ENCODE assay signal across 13 mouse cellular contexts in genomic region chr9:121426451-121426850, GRCm38 (mm10).
DNase-seq lines count a peak whose midpoint lies in the region; ATAC-seq lines count a peak whose summit lies in the region.
"Had no signal": no experiment of that assay in that cellular context is flagged by ENCODE, and none has a peak within 500 bp of the region (broad histone marks: within the 10 kb centered on the region; RNA-seq: fewer than 3 reads in every experiment).

No protein-coding gene starts in this region.

- no peaks in the 10 kb centered on the region for H3K27me3 ChIP-seq in heart, embryonic 15.5 days
- H3K27me3 ChIP-seq in liver, embryonic 15.5 days, result no peaks in the 10 kb centered on the region
- H3K27me3 ChIP-seq in embryonic facial prominence, embryonic 10.5 days (replicated peaks; ENCODE audit: low read depth, poor library complexity, severe bottlenecking), result no peaks in the 10 kb centered on the region
- H3K27me3 ChIP-seq: CH12.LX; embryonic facial prominence, embryonic 15.5 days had no signal

- 0 out of 2 replicates have a peak overlapping the region, but pooled peaks have one; percentile 35 for H3K27ac ChIP-seq in heart, embryonic 15.5 days
- H3K27ac ChIP-seq in liver, embryonic 15.5 days (replicated peaks), result peak overlapping the region; percentile 95
- no peak overlapping the region for H3K27ac ChIP-seq in embryonic facial prominence, embryonic 10.5 days (replicated peaks)
- H3K27ac ChIP-seq: embryonic facial prominence, embryonic 15.5 days; gastrocnemius, adult 2 months had no signal

- intact Hi-C loops in left cerebral cortex, postnatal 4 days (cut with DNase I), result no loop called here

- H3K4me2 ChIP-seq in heart, embryonic 15.5 days, result no peak overlapping the region
- H3K4me2 ChIP-seq in liver, embryonic 15.5 days, result peak overlapping the region; percentile 69
- H3K4me2 ChIP-seq: embryonic facial prominence, embryonic 15.5 days had no signal

- no peaks in the 10 kb centered on the region for H3K36me3 ChIP-seq in heart, embryonic 15.5 days
- no peaks in the 10 kb centered on the region for H3K36me3 ChIP-seq in liver, embryonic 15.5 days (replicated peaks)
- no peaks in the 10 kb centered on the region for H3K36me3 ChIP-seq in embryonic facial prominence, embryonic 10.5 days (replicated peaks)
- H3K36me3 ChIP-seq: embryonic facial prominence, embryonic 15.5 days had no signal

- ATAC-seq in heart, embryonic 15.5 days (replicated peaks; ENCODE audit: insufficient number of reproducible peaks, insufficient read depth, low FRiP score, low read depth), result peak; percentile 41
- peak; percentile 53 for ATAC-seq in CD4-positive, CD25-positive, alpha-beta regulatory T cell, adult 4 months
- ATAC-seq in liver, embryonic 15.5 days (ENCODE audit: insufficient read depth), result peak; percentile 100

- H3K9me3 ChIP-seq in heart, embryonic 15.5 days (replicated peaks), result no peaks in the 10 kb centered on the region
- no peaks in the 10 kb centered on the region for H3K9me3 ChIP-seq in liver, embryonic 15.5 days (replicated peaks)
- no peaks in the 10 kb centered on the region for H3K9me3 ChIP-seq in embryonic facial prominence, embryonic 10.5 days
- H3K9me3 ChIP-seq: embryonic facial prominence, embryonic 15.5 days had no signal

- no peak overlapping the region for H3K9ac ChIP-seq in heart, embryonic 15.5 days
- peak overlapping the region; percentile 45 for H3K9ac ChIP-seq in liver, embryonic 15.5 days
- H3K9ac ChIP-seq: embryonic facial prominence, embryonic 15.5 days had no signal

- no peak overlapping the region for H3K4me3 ChIP-seq in heart, embryonic 15.5 days
- peak overlapping the region; percentile 27 for H3K4me3 ChIP-seq in liver, embryonic 15.5 days (replicated peaks)
- no peak overlapping the region for H3K4me3 ChIP-seq in embryonic facial prominence, embryonic 10.5 days
- H3K4me3 ChIP-seq: embryonic facial prominence, embryonic 15.5 days; gastrocnemius, adult 2 months had no signal

- peaks cover 66% of the 10 kb centered on the region for H3K4me1 ChIP-seq in heart, embryonic 15.5 days (replicated peaks)
- peaks cover 69% of the 10 kb centered on the region for H3K4me1 ChIP-seq in liver, embryonic 15.5 days (replicated peaks)
- peaks cover 17% of the 10 kb centered on the region for H3K4me1 ChIP-seq in embryonic facial prominence, embryonic 10.5 days

- 47% methylated on average over 3 of the region's 3 CpGs for WGBS in heart, embryonic 15.5 days
- WGBS in liver, embryonic 15.5 days (ENCODE audit: insufficient replicate concordance), result 23% methylated on average over 3 of the region's 3 CpGs
- WGBS in embryonic facial prominence, embryonic 10.5 days, result 83% methylated on average over 3 of the region's 3 CpGs

- DNase-seq in heart, adult 8-10 months (ENCODE audit: low spot score), result no peak
- DNase-seq in c-Kit-positive CD71-positive TER-119-negative erythroid progenitor cells, embryonic 14.5 days (ENCODE audit: low read depth), result peak; percentile 88
- no peak for DNase-seq in embryonic facial prominence, embryonic 10.5 days (ENCODE audit: low spot score)
- no peak for DNase-seq in left cerebral cortex, postnatal 4 days
- DNase-seq in adrenal gland, adult 8-10 months, result no peak
- DNase-seq: cerebellum, adult 9-10 months; kidney, adult 2 months had no signal

Comparison
In these comparisons a context has a peak if more than half of its experiments do, and no peak if none do; other contexts are left out.
1. ATAC-seq: peak in every context shown above with its lines; median percentile 100 in liver, embryonic 15.5 days; 53 in CD4-positive, CD25-positive, alpha-beta regulatory T cell, adult 4 months; 41 in heart, embryonic 15.5 days.